Mouse (Mus musculus) left cerebral cortex, adult 11 months (tissue): ENCODE results near the gene Dnah11.

Source experiments
- DNase-seq: peaks from one replicate; pipeline ENCODE4 v3.0.0; 2022; ENCODE audit warnings: low spot score

Dnah11 gene

DNA sequence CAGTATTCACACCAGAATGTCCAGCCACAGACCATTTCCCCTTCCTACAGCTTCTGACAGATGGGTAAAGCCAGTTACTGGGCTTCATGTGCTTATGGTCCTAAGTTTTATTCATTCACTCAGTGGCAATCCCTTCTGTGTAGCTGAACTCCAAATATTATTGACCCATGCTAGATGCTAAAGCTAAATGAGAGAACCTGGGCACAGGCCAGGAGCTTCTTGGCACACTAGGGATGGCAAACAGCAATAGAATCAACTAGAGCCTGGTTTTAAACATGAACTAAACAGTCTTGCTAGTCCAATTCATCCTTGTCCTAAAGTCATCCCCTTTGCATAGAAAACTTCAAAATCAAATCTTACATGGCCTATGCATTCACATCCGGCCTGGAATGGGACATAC, 113.6 kb downstream of the Dnah11 start:
- no peak for DNase-seq

DNA sequence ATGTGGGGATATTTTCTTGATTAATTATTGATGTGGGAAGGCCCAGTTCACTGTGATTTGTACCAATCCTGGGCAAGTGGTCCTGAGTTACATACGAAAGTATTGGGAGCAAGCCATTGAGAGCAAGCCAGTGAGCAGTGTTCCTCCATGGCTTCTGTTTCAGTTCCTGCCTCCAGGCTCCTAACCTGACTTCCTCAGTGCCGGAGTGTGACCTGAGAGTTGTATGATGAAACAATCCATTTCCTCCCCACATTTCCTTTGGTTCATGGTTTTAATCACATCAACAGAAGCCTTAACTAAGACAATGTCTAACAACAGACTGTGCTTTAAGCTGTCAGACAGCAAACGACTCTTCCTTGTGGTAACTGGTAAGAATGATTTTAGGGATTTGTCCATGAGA, 114.0 kb downstream of the Dnah11 start:
- no peak for DNase-seq

DNA sequence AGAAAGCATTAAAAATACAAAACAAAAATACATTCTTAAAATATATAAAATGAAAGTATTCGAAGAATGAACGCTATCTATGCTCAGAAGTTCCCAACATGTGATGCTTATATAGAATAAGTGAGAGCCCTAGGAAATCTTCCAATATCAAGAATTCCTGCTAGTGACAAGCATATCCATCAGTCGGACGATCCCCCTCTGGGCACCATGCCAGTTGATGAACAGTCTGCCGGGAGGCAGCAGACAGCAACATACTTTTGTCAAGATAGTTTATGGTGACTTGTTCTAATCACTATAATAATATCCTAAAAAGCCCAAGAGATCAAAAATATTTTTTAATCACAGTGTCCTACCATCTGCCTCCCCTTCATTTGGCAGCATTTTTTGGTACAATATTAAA, 114.7 kb downstream of the Dnah11 start:
- DNase-seq, result no peak

DNA sequence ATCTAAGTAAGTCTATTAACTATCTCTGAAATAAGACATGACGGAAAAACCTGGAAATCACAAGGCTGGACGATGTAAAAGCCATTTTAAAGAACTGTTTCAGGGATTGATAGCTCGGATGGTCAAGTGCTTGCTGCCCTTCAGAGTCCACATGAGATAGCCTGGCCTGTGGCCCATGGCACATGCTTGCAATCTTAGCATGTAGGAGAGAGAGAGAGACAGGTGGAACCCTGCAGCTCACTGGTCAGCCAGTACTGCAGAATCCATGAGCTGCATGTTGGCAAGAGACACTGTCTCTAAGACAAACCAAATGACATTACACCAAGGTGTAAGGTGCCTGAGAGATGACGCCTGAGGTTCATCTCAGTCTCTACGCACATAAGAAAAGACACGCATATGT, 118.4 kb downstream of the Dnah11 start:
- no peak for DNase-seq

DNA sequence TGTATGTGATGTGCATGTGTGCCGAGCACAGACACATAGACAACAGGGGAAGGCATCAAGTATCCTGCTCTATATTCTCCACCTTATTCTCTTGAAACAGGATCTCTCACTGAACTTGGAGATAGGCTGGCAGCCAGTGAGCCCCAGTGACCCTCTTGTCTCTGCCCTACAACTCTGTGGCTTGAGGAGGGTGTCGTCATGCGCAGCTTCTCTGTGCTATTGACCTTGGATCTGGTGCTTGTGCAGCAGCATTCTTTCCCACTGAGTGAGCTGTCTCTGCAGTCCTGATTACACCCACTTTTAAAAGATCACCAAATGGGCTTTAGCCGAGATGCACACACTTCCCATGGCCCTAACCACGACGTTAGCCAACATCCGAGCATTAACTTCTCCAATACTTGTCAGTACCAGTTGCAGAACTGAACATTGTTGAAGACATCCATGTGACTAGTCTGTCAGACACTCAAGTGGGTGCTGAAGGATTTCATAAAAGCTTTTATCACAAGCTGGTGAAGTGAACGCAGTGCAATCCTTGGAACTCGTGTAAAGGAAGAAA, 120.3 kb downstream of the Dnah11 start:
- DNase-seq, result no peak

DNA sequence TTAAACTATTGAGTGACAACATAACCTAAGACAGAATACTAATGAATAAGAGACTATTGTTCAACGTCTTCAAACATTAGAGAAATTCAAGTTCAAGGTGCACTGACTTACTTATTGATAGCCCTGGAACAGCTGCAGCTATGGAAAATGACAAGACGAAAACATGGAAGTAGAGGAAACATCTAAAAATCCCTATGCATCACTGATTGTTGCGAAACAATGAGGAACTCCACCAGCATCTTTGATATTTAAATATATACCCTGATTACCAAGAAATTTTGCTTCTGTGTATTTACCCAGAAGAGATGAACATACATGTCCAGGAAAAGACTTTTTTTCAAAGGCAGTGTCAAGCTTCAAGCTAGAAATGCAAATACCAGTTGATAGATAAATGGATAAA, 122.0 kb downstream of the Dnah11 start:
- DNase-seq, result no peak

DNA sequence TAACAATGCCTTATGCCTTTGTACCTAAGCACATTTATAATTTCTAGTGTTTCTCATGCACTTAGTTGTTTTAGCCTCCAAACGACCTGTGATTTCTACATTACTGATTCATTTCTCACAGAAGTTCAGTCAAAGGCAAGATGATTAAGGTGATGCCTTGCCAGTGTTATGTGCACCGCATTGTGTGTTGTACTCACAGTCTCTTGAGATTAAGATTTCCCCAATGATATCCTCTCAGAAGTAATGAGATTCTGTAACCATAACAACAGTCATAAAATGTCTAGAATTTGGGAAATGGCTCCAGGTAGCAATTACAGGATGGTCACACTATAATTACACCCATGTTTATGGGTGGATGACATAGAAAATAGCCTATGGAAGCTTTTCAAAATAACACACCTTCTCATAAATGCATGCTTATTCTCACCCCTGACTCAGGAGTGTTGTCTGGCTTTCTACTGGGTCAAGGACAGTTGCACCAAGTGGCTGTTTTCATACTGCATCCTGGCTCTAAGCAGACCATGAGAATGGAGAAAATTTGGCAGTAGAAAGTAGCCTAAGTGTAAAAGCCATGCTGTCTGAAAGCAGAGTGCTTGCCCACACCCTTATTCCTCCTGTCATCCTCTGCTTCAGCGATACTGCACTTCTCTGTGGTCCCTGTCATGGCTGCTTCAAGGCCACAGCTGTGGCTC, 126.5 kb downstream of the Dnah11 start:
- DNase-seq, result no peak

DNA sequence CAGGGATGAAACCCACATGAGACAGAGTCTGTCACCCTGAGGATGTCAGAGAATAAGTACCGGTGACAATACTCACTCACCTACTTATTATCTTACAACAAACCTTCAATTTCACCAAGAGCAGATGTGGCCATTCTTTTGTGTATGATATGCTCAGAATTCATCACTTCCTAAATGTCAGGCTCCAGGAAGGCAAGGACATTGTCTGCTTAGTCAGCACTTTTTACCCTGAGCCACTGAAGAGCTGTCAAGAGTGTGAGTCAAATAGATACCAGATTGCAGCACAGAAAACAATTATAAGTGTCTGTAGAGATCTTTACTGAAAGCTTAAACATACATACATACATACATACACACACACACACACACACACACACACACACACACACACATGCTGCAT, 127.2 kb downstream of the Dnah11 start:
- DNase-seq, result no peak

DNA sequence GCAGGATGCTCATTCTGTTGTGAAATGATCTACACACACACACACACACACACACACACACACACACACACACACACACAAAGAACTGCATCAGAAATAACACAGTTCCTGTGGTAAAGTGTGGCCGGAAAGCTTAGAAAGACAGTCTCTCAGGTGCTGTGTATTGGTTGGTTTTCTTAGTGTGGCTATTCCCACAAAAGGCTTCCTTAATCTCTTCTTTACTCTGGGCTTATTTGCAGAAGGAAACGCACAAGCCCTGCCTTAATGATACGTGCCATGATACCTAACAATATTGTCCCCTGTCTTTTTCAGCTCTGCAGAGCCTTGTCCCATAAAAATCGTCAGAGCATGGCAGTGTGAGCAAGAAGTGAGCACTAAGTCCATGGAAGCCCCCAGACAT, 130.1 kb downstream of the Dnah11 start:
- DNase-seq, result no peak

DNA sequence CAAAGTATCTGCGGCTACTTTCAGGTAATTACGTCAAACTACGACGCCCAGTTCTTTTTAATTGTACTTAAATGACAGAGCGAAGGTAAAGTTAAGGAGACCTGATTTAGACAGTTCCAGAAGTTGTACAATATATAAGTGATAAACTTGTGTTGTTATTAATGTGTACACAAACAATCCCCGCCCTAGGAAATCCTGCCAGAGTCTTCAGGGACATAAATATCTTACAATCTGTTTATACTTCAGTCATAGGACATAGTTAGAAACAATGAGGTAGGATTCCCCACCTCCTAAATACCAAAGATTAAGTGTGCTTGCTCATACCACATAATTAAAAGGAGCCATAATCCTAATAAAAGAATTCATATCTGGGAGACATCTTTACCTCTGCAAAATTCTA, 136.5 kb downstream of the Dnah11 start:
- DNase-seq, result no peak

DNA sequence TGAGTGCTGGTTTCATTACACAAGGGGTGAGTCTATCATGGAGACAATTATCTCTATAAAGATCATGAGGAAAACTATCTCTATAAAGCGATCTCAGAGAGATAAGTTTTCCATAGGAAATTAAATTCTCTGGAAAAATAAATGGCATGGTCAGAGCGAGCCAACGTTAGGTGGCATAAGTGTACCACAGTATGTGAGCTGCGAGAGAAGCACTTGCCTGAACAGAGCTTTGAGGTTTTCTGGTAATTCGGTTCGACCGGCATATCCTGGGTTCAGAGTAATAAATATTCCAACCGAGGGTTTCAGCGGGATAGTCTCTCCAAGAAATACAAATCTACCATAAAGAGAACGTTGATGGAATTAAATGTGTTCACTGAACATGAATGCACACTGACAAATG, 142.0 kb downstream of the Dnah11 start:
- no peak for DNase-seq

DNA sequence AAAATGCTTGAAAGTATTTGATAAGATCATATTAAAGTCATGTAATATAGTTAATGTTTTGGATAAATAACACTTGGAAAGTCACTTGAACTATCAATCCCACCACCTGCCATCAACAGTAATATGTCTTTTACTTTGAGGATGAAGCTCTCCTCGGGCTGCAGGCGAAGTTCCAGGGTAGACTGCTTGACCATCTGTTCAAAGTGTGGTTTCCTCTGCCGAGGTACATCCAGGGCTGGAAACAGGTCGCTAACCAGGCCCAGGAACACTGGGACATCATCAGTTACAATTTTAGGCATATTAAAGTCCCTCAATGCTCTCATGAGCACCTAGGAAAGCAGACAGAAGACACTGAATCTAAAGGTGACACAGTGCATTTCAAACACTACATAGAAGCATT, 153.5 kb downstream of the Dnah11 start:
- DNase-seq, result no peak

DNA sequence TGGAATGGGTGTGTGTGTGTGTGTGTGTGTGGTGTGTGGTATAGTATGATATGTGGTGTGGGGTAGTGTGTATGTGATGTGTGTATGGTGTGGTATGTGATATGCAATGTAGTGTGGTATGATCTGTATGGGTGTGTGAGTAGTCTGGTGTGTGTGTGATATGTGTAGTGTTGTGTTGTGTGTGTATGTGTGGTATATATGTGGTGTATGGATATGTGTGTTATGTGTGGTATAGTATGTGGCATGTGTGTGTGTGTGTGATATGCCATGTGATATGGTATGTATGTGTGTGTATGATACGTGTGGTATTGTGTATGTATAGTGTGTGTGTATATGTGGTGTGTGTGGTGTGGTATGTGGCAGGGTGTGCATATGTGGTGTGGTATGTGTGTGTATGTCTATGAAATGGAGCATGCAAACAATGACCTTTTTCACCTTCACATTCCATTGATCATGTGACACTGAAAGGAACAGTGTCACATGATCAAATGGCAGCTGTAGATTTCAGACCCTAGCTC, 155.7 kb downstream of the Dnah11 start:
- no peak for DNase-seq

DNA sequence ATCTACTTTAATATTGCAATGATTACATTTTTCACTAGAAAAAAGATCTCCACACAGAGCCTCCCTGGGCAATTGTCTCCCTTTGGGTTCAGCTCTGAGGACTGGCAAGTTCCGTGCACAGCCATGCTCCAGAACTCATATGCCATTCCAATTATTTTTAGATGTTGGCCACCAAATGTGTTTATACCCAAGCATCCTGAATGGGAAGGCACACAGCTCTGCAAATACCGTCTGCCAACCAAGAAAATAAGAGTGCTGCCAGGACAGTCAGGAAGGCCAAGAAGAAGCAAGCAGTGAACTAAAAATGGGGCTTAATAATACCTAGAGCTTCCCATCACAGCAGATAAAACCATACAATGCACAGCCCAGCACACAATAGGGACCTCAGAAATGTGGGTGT, 156.6 kb downstream of the Dnah11 start:
- no peak for DNase-seq

DNA sequence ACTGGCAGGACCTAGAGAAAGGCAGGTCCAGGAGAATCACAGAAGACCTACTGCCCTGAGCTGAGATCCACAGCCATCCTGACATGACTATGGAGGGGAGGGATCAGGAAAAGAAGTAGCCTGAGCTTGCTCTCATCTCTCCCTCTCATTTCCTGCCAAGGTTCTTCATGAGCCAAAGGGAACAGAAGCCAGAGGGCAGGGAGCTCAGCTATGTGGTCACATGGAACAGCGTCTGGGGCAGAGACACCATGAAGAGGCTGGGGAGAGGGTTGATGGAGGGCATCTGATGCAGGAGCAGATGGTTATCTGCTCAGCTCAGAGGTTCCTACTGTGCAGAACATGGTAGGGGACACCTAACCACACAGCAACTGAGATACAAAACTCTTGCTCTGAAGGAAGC, 163.9 kb downstream of the Dnah11 start:
- DNase-seq, result no peak

DNA sequence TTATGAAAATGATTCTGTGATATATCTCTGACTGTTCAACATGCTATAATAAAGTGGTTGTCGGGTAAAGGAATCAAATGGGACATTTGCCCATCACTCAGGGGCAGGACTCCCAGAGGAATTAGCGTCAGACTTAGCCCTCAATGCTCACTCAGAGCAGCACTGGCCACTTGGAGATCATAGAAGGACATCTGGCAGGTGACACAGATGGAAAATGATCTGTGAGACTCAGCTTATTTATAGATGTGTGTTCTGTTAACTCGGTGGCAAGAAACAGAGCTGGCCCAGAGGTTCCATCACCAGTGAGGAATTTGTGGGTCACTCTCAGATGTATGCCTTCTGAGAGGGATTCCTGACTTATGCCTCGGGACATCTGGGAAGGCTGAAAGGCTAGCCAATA, 173.1 kb downstream of the Dnah11 start:
- no peak for DNase-seq

DNA sequence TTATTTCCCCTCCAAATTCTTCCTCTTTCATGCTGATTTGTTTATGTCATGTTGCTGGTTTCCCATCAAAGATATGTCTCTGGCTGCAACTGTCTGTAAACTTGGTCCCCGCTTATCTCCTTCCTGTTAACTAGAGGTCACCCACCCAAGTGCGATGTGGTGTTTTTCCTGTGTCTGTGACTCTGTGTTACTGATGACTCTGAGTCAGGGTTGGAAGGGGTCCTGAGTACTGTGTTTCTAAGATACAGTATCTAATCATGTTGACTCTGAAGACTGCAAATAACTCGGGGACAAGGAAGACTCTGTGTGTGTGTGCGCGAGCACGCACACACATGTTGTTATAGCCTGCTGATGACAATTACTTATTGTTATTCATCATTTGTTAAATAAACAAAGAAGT, 179.9 kb downstream of the Dnah11 start:
- no peak for DNase-seq

DNA sequence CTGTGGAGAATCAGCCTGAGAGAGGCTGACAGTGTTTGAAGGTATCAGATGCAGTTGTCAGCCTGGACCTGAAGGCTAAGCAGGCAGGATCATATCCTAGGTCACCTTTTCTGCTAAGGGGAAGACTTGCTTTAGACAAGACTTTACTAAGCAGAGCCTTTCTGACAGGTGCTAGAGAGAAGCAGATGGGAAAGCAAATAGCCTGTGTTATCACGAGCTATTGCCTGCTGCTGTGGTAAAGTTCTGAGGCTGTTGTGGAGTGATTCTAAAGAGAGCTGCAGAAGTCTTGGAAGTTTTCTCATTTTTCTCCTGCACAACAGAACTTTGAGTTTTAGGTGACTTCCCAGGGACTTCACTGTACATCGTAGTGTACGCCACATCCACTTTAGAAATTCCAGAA, 185.0 kb downstream of the Dnah11 start:
- DNase-seq, result no peak

DNA sequence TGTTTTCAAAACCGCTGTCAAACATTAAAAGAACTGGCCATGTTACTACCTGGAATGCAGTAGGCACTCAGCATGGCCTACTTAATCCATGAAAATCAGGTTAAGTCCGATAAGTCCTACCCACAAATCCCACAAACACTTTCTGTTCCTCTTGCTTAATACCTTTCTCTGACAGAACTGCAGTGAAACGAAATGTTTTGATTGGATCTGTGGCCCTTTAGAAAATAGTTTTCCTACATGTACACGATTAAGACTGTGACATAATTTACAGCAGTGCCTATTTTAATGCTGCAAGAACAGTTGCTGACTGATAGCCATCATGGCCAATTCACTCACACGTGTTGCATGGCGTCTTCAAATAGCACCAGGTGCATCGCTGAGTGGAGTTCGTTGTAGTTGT, 186.9 kb downstream of the Dnah11 start:
- DNase-seq, result no peak

DNA sequence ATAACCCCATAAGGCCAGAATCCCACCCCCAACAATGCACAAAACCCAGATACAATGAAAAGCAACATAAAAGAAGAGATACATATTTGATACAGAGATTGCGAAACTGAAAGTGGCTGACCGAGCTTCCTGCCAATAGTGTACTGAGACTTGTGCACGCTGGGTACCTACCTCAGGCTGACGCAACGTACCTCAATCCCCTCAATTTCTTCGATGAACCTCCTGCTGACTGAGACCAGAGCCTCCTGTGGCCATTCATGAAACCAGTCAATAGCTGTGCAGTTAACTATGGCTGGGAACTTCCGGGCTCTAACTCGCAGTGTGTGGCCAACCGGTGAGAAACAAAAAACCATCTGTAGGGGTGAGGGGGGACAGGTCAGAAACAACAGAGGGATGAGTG, 203.9 kb downstream of the Dnah11 start:
- no peak for DNase-seq

DNA sequence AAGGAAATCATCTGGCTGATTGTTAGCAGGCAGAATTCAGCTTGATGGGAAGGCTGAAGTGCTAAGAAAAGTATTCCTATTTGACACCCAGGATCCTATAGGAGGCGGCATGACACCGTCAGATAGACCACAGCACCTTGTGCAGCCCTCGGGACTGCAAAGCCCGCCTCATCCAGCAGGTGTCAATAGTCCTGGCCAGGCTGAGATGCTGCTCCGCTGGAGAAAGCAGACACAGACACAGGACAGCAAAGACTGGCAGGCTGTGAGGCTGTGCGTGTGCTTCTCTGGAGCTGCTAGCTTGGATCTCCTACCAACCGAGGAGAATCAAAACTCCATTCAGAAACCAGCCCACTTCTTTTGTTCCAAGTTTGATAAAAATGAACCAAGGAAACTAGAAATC, 205.3 kb downstream of the Dnah11 start:
- DNase-seq, result peak; percentile 18

DNA sequence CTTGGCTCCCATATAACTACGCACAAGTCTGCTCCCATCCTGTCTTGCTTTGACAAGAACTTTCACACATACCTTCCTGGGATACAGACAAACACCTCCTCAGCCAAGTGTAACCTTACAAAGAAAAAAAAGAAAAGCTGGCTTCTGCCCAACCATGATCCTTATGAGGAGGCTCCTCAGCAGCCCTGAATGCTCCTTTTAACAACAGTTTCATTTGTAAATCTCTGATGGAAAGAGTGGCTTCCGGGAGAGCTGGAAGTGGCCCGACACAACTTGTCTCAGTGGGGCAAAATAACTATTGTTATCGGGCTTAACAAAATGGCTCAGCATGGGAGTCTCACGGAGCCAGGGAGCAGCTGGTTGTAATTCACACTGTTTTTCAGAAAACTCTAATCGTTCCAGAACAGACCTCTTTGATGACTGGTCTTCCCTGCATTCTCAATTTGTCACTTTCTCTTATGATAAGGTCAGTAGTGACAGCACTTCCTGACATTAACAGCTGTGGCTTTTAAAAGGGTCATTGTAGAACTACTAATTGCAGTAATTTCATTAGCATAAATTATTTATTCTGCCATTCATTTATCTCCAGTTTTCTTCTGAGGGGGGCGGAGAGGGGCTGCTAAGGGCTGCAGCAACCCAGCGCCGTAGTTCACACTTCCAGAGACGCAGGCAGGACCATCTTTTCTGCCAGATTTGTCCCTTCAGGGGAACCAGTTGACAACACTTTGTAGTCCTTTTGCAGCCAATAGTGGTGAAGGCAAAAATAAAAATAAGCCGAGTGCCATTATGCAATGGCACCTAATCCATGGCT, 209.6 kb downstream of the Dnah11 start:
- DNase-seq, result no peak

DNA sequence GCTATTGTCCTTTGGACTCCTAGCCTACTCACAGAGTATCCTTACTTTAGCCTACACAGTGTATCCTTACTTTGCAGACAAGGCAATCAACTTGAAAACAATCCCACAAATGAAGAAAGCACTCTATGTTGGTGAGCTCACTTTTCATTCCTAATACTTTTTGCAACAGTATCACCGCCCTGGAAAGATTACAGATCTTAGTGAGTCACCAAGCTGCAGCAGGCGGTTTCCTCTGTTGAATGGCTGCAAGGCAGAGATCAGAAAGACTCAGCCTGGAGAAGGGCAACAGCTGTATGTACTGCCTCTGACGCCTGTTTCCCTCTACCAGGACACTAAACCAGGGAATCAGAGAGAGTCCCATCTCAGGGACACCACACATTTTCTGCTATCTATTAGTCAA, 218.5 kb downstream of the Dnah11 start:
- DNase-seq, result no peak
